Mouse (Mus musculus): ENCODE data around the gene Gm21954. TPM values are rescaled to one million over a fixed set of nuclear protein-coding genes. Genes with fewer than 3 reads are reported as not detected.

The Gm21954 gene
- total RNA-seq, 2 experiments from 2014 or later, result not detected

Other genes with a start within 250 kb of the Gm21954 start
- 10 to 100 TPM; 13.8 to 14.0 TPM for gene Dclk1, start 229.8 kb downstream of the Gm21954 start, total RNA-seq (2021)